Mouse (Mus musculus) liver, embryonic 13.5 days (tissue): ENCODE measurements around the gene Tcp11l1. TPM values are rescaled to one million over a fixed set of nuclear protein-coding genes. Genes with fewer than 3 reads are reported as not detected.

ENCODE experiments used
- ATAC-seq: fragments of 200-750 bp; cut with Nextera tagmentation; 2 replicates; pipeline ENCODE4 v1.8.0; 2017; ENCODE audit warnings: low read depth, mild to moderate bottlenecking, moderate number of reproducible peaks, moderate library complexity
- DNase-seq: peaks from one replicate; pipeline ENCODE4 v3.0.0; 2022
- H3K27ac ChIP-seq: fragments of 300-500 bp; sonication (generic); 2 replicates; pipeline ENCODE4 v1.5.1; 2015; ENCODE audit warnings: moderate library complexity, mild to moderate bottlenecking, inconsistent platforms
- H3K27me3 ChIP-seq: fragments of 300-500 bp; sonication (generic); 2 replicates; pipeline ENCODE4 v1.6.1; 2015; ENCODE audit warnings: mild to moderate bottlenecking, inconsistent platforms
- H3K36me3 ChIP-seq: fragments of 300-500 bp; sonication (generic); 2 replicates; pipeline ENCODE4 v1.6.1; 2015; ENCODE audit warnings: mild to moderate bottlenecking, inconsistent platforms
- H3K4me1 ChIP-seq: fragments of 300-500 bp; sonication (generic); replicated peaks from 2 replicates; pipeline ENCODE4 v1.6.1; 2015; ENCODE audit warnings: inconsistent platforms
- H3K4me2 ChIP-seq: fragments of 300-500 bp; sonication (generic); 2 replicates; pipeline ENCODE4 v1.6.1; 2015; ENCODE audit warnings: inconsistent platforms, mild to moderate bottlenecking, moderate library complexity
- H3K4me3 ChIP-seq: fragments of 300-500 bp; sonication (generic); replicated peaks from 2 replicates; pipeline ENCODE4 v1.5.1; 2015; ENCODE audit warnings: mild to moderate bottlenecking, inconsistent platforms
- H3K9ac ChIP-seq: fragments of 300-500 bp; sonication (generic); 2 replicates; pipeline ENCODE4 v1.6.1; 2015; ENCODE audit warnings: mild to moderate bottlenecking, inconsistent platforms
- H3K9me3 ChIP-seq: fragments of 300-500 bp; sonication (generic); replicated peaks from 2 replicates; pipeline ENCODE4 v1.6.1; 2016; ENCODE audit warnings: inconsistent platforms
- WGBS: fragments of 180-500 bp; shearing (Covaris S2); methylation state at CpG from one replicate; pipeline ENCODE4 v1.1.7; 2015; ENCODE audit not compliant: insufficient replicate concordance; 5-methylcytosine and 5-hydroxymethylcytosine counted together
- polyA plus RNA-seq: library from polyadenylated mRNA; unstranded; fragments of >200 nt; fragmentation: Nextera tagmentation; extraction: Ambion mirVana; gene quantifications from 2 replicates; pipeline ENCODE4 v1.2.1, GENCODE M21; 2015

Gene Tcp11l1
- polyA plus RNA-seq, 1 experiment from 2014 or later = 6.9 TPM

DNA sequence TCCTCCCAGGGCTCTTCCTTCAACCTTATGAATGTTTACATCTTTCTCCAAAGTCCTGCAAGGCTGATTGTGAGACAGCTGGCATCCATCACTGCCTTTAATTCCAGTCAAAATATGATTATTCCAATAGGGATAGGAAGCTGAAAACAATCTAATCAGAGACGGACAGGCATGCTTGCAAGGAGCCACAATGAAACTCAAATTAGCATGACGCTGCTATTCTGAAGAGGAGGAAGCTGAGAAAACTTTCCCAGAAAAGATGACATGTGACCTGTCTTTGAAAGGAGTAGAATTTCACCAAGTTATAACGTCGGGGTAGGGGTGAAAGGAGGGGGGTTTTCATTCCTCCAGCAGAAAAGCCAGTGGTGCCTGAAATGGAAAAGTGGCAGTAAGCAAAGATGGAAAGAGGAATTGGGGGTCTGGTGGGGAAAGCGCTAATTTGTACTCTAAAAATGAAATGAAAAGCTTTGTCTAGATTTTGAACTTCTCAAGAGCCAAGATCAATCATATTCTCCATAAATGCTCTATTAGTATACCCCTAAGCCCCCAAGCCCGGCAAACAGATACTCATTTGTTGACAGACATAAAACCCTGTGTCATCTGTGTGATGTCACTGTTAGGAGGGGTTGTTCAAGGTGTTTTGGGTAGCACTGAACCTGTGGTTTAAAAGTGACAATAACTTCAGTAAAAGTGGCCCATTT is 1.1 kb downstream of the Tcp11l1 start:
- H3K4me3 ChIP-seq = peak overlapping the region; percentile 68
- H3K9me3 ChIP-seq = no peaks in the 10 kb centered on the region
- ATAC-seq (no peak), DNase-seq (no peak)
- H3K4me2 ChIP-seq = peak overlapping the region; percentile 68
- no peak overlapping the region for H3K27ac ChIP-seq
- no peaks in the 10 kb centered on the region for H3K36me3 ChIP-seq
- H3K4me1 ChIP-seq = peaks cover 11% of the 10 kb centered on the region
- peaks cover 45% of the 10 kb centered on the region for H3K27me3 ChIP-seq
- 24% methylated on average over 6 of the region's 6 CpGs for WGBS
- H3K9ac ChIP-seq = no peak overlapping the region

DNA sequence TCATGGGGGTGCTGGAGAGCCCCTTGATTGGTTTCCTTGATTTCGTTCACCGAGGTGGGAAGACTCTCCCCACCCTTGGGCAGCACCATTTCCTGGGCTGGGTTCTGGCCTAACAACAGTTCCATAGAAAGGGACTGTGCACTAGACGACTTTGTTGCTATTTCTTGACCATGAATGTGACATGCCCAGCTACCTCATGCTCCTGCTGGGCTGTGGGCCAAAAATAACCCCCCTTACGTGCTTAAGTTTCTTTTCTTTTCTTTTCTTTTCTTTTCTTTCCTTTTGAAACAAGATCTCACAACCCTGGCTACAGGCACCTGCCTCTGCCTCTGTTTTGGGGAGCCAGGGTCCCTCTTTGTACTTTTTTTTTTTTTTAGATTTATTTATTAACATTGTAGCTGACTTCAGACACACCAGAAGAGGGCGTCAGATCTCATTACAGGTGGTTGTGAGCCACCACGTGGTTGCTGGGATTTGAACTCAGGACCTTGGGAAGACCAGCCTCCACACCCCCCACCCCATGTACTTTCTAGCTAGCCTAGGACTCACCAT is 2.1 kb downstream of the Tcp11l1 start:
- Histone ChIP-seq H3K4me2 (no peak overlapping the region), H3K4me1 (peaks cover 11% of the 10 kb centered on the region)
- DNase-seq = no peak

DNA sequence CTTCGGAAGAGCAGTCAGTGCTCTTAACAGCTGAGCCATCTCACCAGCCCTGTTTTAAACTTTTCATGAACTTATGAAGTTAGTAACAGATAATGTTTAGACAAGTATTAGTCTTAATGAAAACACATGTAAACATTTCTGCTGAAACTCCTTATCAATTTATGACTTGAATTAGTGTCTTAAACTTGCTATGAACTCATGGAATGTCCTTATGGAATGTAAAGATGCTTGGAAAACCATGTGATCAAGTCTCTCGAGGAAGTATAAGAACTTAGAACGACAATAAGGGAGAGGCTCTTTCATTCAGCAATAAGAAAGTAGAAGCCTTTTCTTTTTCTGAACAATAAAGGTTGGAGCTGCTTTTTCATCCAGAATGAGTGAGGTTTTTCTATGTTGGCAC is 7.6 kb downstream of the Tcp11l1 start:
- no peak overlapping the region for H3K9ac ChIP-seq
- no peaks in the 10 kb centered on the region for H3K9me3 ChIP-seq
- H3K27ac ChIP-seq = no peak overlapping the region
- ATAC-seq (no peak), DNase-seq (no peak)
- H3K27me3 ChIP-seq = no peaks in the 10 kb centered on the region
- 63% methylated on average over 3 of the region's 3 CpGs for WGBS
- no peaks in the 10 kb centered on the region for H3K36me3 ChIP-seq
- H3K4me3 ChIP-seq = no peak overlapping the region
- H3K4me1 ChIP-seq = 0 out of 2 replicates have a peak, but pooled peaks cover 4% of the 10 kb centered on the region
- H3K4me2 ChIP-seq = no peak overlapping the region

More for the DNA sequence above, 2.1 kb downstream of the Tcp11l1 start:
- H3K36me3 ChIP-seq = no peaks in the 10 kb centered on the region
- no peaks in the 10 kb centered on the region for H3K9me3 ChIP-seq
- no peak overlapping the region for H3K4me3 ChIP-seq
- H3K9ac ChIP-seq = no peak overlapping the region
- 53% methylated on average over 6 of the region's 6 CpGs for WGBS
- H3K27ac ChIP-seq = no peak overlapping the region
- peaks cover 45% of the 10 kb centered on the region for H3K27me3 ChIP-seq
- no peak for ATAC-seq

DNA sequence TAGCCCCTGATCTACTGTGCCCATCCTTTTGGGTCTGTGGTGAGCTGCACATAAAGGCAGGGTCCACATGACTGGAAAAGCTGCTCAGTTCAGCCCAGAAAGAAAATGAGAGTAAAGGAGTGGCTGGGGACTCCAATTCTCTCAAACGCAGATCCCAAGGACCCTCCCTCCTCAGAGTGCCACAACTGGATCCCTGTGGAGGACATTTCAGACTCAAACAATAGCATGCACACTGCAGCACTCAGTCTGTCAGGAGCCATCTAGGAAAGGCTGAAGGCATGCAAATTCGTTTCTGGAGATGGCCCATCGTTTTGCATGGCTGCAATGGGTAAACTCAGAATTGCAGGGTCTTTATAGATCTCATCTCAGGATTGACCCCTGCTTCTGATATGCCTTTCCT is 8.8 kb downstream of the Tcp11l1 start:
- no peaks in the 10 kb centered on the region for H3K27me3 ChIP-seq
- 0 out of 2 replicates have a peak, but pooled peaks cover 4% of the 10 kb centered on the region for H3K4me1 ChIP-seq
- no peaks in the 10 kb centered on the region for H3K36me3 ChIP-seq
- H3K27ac ChIP-seq = no peak overlapping the region
- WGBS = 52% methylated on average over 3 of the region's 3 CpGs
- no peak overlapping the region for H3K4me3 ChIP-seq
- DNase-seq = no peak
- H3K4me2 ChIP-seq = no peak overlapping the region
- H3K9ac ChIP-seq = no peak overlapping the region
- no peaks in the 10 kb centered on the region for H3K9me3 ChIP-seq
- ATAC-seq = no peak

DNA sequence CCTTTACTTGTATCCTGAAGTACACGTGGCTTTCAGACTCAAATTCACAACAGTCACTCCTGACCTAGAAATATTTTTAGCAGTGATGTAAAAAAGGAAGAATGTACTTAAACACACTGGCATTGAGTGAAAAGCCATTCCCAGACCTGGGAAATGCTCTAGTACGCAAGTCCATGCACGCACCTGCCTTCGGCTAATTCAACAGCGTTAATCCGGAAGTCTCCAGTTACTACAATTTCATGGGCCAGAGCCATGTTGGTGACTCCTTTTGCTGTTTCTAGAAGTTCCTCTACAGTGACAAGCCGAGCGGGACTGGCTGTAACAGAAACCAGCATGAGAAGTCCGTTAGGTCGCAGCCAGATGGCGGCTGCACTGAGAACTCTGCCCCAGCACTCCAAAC is 12.3 kb downstream of the Tcp11l1 start:
- no peak for DNase-seq
- Histone ChIP-seq H3K4me2 (no peak overlapping the region), H3K27ac (no peak overlapping the region), H3K9ac (no peak overlapping the region), H3K4me3 (no peak overlapping the region), H3K4me1 (0 out of 2 replicates have a peak, but pooled peaks cover 4% of the 10 kb centered on the region), H3K27me3 (no peaks in the 10 kb centered on the region), H3K9me3 (no peaks in the 10 kb centered on the region), H3K36me3 (no peaks in the 10 kb centered on the region)
- no peak for ATAC-seq
- 78% methylated on average over 11 of the region's 11 CpGs for WGBS

DNA sequence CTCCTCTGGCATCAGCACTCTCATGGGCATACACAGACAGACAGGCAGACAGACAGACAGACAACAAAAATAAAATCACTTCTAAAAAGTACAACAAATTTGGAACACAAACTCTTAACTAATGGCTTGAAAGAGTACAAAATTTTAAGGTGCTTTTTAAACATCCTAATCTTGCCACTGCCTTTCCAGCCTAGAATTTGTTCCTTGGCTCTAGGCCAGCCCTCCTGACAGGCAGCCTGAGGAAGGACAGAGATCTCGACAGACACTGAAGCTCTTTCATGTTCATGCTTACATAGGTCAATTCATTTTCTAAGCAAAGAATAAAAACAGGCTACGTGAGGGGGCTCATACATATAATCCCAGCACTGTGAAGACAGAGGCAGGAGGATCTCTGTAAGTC is 19.4 kb downstream of the Tcp11l1 start:
- ATAC-seq (no peak), DNase-seq (no peak)
- H3K9me3 ChIP-seq = no peaks in the 10 kb centered on the region
- H3K27ac ChIP-seq = no peak overlapping the region
- H3K9ac ChIP-seq = no peak overlapping the region
- 0 out of 2 replicates have a peak, but pooled peaks cover 6% of the 10 kb centered on the region for H3K4me1 ChIP-seq
- 48% methylated on average over 2 of the region's 2 CpGs for WGBS
- no peaks in the 10 kb centered on the region for H3K27me3 ChIP-seq
- H3K4me3 ChIP-seq = no peak overlapping the region
- no peaks in the 10 kb centered on the region for H3K36me3 ChIP-seq
- no peak overlapping the region for H3K4me2 ChIP-seq

DNA sequence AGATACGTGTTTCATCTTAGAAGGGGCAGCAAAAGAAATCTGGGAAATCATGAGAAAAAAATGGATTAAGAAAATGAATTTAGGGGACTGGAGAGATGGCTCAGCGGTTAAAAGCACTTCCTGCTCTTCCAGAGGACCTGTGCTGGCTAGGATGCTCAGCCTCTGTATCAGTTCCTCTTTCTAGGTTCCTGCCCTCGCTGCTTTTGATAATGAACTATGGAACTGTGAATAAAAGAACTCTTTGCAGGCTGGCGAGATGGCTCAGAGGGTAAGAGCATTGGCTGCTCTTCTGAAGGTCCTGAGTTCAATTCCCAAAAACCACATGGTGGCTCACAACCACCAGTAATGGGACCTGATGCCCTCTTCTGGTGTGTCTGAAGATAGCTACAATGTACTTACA is 21.2 kb downstream of the Tcp11l1 start:
- 29% methylated on average over 4 of the region's 4 CpGs for WGBS
- H3K27ac ChIP-seq = no peak overlapping the region
- no peaks in the 10 kb centered on the region for H3K36me3 ChIP-seq
- H3K9ac ChIP-seq = no peak overlapping the region
- DNase-seq = no peak
- no peak overlapping the region for H3K4me2 ChIP-seq
- no peaks in the 10 kb centered on the region for H3K9me3 ChIP-seq
- peaks cover 9% of the 10 kb centered on the region for H3K4me1 ChIP-seq
- ATAC-seq = no peak
- H3K4me3 ChIP-seq = no peak overlapping the region
- no peaks in the 10 kb centered on the region for H3K27me3 ChIP-seq

DNA sequence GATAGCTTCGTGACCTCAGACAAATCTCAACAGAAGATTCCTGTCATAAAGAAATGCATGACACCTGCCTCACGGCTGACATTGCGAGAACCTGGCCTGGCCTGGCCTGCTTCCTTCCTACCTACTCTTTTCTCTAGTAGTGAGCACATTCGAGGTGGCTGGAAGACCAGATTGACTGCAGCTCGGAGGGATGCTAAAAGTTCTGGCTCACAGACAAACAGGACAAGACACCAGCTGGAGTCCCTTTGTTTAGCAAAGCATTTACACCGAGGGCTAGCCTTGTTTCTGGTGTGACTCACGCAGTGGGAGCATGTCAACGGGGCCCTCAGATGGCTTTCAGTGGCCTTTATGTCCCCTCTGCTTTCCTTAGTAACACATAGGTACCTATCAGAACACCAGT is 23.2 kb downstream of the Tcp11l1 start:
- Histone ChIP-seq H3K4me1 (peaks cover 12% of the 10 kb centered on the region), H3K9me3 (no peaks in the 10 kb centered on the region), H3K36me3 (no peaks in the 10 kb centered on the region), H3K9ac (no peak overlapping the region), H3K4me3 (no peak overlapping the region), H3K4me2 (no peak overlapping the region), H3K27me3 (no peaks in the 10 kb centered on the region), H3K27ac (peak overlapping the region; percentile 41; the same call in 1 of the 2 replicates)
- DNase-seq = no peak
- 69% methylated on average over 8 of the region's 8 CpGs for WGBS
- ATAC-seq = no peak

DNA sequence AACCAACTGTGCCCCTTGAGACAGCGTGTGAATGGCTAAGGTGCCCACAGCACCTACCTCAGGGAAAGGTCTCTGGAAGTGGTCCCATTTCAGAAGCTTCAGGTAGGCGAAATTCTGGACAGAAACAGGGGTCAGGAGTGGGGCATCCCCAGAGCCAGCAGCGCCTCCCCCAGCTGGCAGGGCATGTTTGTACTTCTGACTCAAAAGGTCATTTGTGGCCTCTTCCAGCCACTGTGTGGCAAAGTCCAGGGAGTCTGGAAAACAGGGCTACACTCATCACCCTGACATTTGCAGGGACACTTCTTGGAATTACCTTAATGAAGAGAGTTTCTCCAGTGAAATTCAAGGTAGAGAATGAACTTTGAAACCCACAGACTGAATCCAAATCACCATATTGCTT is 23.6 kb downstream of the Tcp11l1 start:
- Histone ChIP-seq H3K27ac (0 out of 2 replicates have a peak overlapping the region, but pooled peaks have one; percentile 41), H3K9me3 (no peaks in the 10 kb centered on the region), H3K4me1 (peaks cover 12% of the 10 kb centered on the region), H3K4me3 (no peak overlapping the region), H3K9ac (no peak overlapping the region), H3K36me3 (no peaks in the 10 kb centered on the region), H3K27me3 (no peaks in the 10 kb centered on the region), H3K4me2 (no peak overlapping the region)
- 45% methylated on average over 3 of the region's 3 CpGs for WGBS
- DNase-seq (no peak), ATAC-seq (peak; percentile 61)

DNA sequence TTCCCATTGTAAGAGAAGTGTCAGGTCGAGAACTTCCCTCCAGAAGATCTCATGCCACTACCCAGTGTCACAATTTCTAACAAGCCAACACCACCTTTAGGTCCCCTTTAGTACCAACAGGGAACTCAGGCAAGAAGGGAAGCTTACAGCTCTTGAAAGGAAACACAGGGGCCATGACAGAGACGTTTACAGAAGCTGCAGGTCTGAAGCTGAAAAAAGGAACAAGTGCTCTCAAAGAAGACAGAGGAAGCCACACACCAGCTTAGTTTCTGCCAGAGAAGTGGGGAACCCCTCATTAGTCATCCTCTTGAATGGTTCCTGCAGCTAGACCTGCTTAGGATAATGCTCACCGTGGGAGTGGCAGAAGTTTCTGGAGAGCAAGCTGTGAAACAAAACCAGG is 24.7 kb downstream of the Tcp11l1 start:
- 24% methylated on average over 3 of the region's 3 CpGs for WGBS
- Histone ChIP-seq H3K9me3 (no peaks in the 10 kb centered on the region), H3K27ac (no peak overlapping the region), H3K36me3 (no peaks in the 10 kb centered on the region), H3K4me3 (no peak overlapping the region), H3K4me2 (no peak overlapping the region), H3K4me1 (peaks cover 10% of the 10 kb centered on the region), H3K9ac (no peak overlapping the region), H3K27me3 (no peaks in the 10 kb centered on the region)
- DNase-seq (no peak), ATAC-seq (no peak)

DNA sequence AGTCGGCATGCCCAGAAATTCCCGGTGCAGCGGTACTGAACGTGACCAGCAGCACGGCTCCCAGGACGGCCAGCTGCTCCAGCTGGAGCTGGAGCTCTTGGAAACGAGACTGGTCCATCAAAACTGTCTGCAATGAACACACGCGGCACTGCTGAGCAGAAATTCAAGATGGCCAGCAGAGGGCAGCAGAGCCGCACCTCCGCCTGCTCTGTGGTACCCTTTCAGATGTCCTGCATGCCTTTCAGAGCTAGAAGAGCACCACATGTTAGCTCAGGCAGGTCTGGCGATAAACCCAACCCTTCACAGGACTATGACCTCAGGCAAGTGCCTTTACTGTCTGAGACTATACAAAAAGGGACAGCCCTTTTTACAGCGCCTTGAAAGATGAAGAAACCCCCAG is 26.6 kb downstream of the Tcp11l1 start:
- WGBS = 7% methylated on average over 13 of the region's 13 CpGs
- Histone ChIP-seq H3K27me3 (no peaks in the 10 kb centered on the region), H3K27ac (no peak overlapping the region), H3K4me3 (no peak overlapping the region), H3K9me3 (no peaks in the 10 kb centered on the region), H3K36me3 (no peaks in the 10 kb centered on the region), H3K9ac (no peak overlapping the region), H3K4me1 (peaks cover 10% of the 10 kb centered on the region), H3K4me2 (0 out of 2 replicates have a peak overlapping the region, but pooled peaks have one; percentile 19)
- peak; percentile 67 for ATAC-seq
- peak; percentile 50 for DNase-seq

DNA sequence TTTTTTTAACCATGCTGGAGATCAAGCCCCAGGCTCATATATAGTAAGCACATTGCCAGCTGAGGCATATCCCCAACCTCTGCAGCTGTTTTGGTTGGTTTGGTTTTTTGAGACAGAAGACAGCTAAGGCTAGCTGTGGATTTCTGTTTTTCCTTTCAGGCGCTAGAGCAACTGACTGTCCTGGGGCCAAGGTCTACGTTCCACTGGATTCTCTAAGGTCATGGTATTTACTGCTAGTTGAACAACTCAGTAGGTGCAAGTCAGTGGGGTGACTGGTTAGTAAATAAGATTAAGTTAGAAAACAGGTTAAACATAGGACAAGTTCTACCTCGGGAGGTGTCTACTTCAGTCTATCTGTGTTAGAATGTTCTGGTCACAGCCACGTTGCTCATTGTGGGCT is 27.2 kb downstream of the Tcp11l1 start:
- WGBS = 66% methylated on average over 4 of the region's 4 CpGs
- Histone ChIP-seq H3K4me3 (no peak overlapping the region), H3K27ac (no peak overlapping the region), H3K4me2 (no peak overlapping the region), H3K27me3 (no peaks in the 10 kb centered on the region), H3K4me1 (peaks cover 10% of the 10 kb centered on the region), H3K9ac (no peak overlapping the region), H3K36me3 (no peaks in the 10 kb centered on the region), H3K9me3 (no peaks in the 10 kb centered on the region)
- no peak for ATAC-seq
- DNase-seq = no peak
